Mouse (Mus musculus): ENCODE results near the gene Ildr1.

Ildr1 gene

GRCm38 (mm10) chr16:36693818-36694413 is at the start of gene Ildr1:
Gene Ildr1 (plus strand): TSS chr16:36693978.
- no peak for DNase-seq (ENCODE audit: low read depth, low spot score)

GRCm38 (mm10) chr16:36645124-36645523 is 48.7 kb upstream of the Ildr1 start:
- no peak for DNase-seq (ENCODE audit: low read depth, low spot score)

GRCm38 (mm10) chr16:36649304-36649703 is 44.5 kb upstream of the Ildr1 start:
- DNase-seq (ENCODE audit: low read depth, low spot score), result no peak

- no peak for DNase-seq (ENCODE audit: low read depth, low spot score)
These were observed 43.3 kb upstream of the Ildr1 start for GRCm38 (mm10) chr16:36650511-36650910.

GRCm38 (mm10) chr16:36651174-36651766 is 42.5 kb upstream of the Ildr1 start:
- DNase-seq (ENCODE audit: low read depth, low spot score), result no peak

- DNase-seq (ENCODE audit: low read depth, low spot score), result no peak
These were observed 38.6 kb upstream of the Ildr1 start for GRCm38 (mm10) chr16:36655199-36655598.

- DNase-seq (ENCODE audit: low read depth, low spot score), result no peak
These were observed 37.9 kb upstream of the Ildr1 start for GRCm38 (mm10) chr16:36655910-36656309.

- DNase-seq (ENCODE audit: low read depth, low spot score), result no peak
These were observed 32.4 kb upstream of the Ildr1 start for GRCm38 (mm10) chr16:36661330-36661729.

- no peak for DNase-seq (ENCODE audit: low read depth, low spot score)
These were observed 30.3 kb upstream of the Ildr1 start for GRCm38 (mm10) chr16:36663484-36663883.

GRCm38 (mm10) chr16:36665782-36666181 is 28.0 kb upstream of the Ildr1 start, which contains the start of gene Cd86:
Gene Cd86 (minus strand): TSS chr16:36666081.
- DNase-seq (ENCODE audit: low read depth, low spot score), result no peak

- no peak for DNase-seq (ENCODE audit: low read depth, low spot score)
These were observed 27.2 kb upstream of the Ildr1 start for GRCm38 (mm10) chr16:36666448-36667017.

GRCm38 (mm10) chr16:36670590-36670989 is 23.2 kb upstream of the Ildr1 start:
- no peak for DNase-seq (ENCODE audit: low read depth, low spot score)

- DNase-seq (ENCODE audit: low read depth, low spot score), result no peak
These were observed 20.6 kb upstream of the Ildr1 start for GRCm38 (mm10) chr16:36673196-36673595.

- no peak for DNase-seq (ENCODE audit: low read depth, low spot score)
These were observed 19.1 kb upstream of the Ildr1 start for GRCm38 (mm10) chr16:36674457-36675204.

- DNase-seq (ENCODE audit: low read depth, low spot score), result no peak
These were observed 18.5 kb upstream of the Ildr1 start for GRCm38 (mm10) chr16:36675304-36675703.

- DNase-seq (ENCODE audit: low read depth, low spot score), result no peak
These were observed 17.9 kb upstream of the Ildr1 start for GRCm38 (mm10) chr16:36675902-36676301.

GRCm38 (mm10) chr16:36681829-36682228 is 11.9 kb upstream of the Ildr1 start:
- no peak for DNase-seq (ENCODE audit: low read depth, low spot score)

- DNase-seq (ENCODE audit: low read depth, low spot score), result no peak
These were observed 9.4 kb upstream of the Ildr1 start for GRCm38 (mm10) chr16:36684325-36684918.

- DNase-seq (ENCODE audit: low read depth, low spot score), result no peak
These were observed 5.7 kb upstream of the Ildr1 start for GRCm38 (mm10) chr16:36688076-36688475.

- no peak for DNase-seq (ENCODE audit: low read depth, low spot score)
These were observed 2.3 kb upstream of the Ildr1 start for GRCm38 (mm10) chr16:36691484-36691883.

- DNase-seq (ENCODE audit: low read depth, low spot score), result no peak
These were observed 1.1 kb downstream of the Ildr1 start for GRCm38 (mm10) chr16:36694798-36695290.

GRCm38 (mm10) chr16:36697331-36697730 is 3.6 kb downstream of the Ildr1 start:
- DNase-seq (ENCODE audit: low read depth, low spot score), result no peak

All from retina, adult 2 months (tissue).